Mouse (Mus musculus) stomach, embryonic 16.5 days (tissue): ENCODE measurements at regions not wholly inside any gene's neighbourhood (a gene's known extent, or its start where the extent isn't known, plus 50 kb on each side); places are given as distances from the start of the nearest gene placed in this dataset.

Source experiments
- ATAC-seq: fragments of 200-750 bp; cut with Nextera tagmentation; 2 replicates; pipeline ENCODE4 v1.8.0; 2017; ENCODE audit warnings: moderate number of reproducible peaks, moderate TSS enrichment; ENCODE audit not compliant: insufficient read depth, low FRiP score
- H3K27ac ChIP-seq: fragments of 300-500 bp; sonication (generic); 2 replicates; pipeline ENCODE4 v1.5.1; 2014; ENCODE audit warnings: low read length
- H3K27me3 ChIP-seq: fragments of 300-500 bp; sonication (generic); 2 replicates; pipeline ENCODE4 v1.6.1; 2014; ENCODE audit warnings: low read length, control low read depth, mixed read lengths; ENCODE audit not compliant: control insufficient read depth, insufficient read depth
- H3K36me3 ChIP-seq: fragments of 300-500 bp; sonication (generic); 2 replicates; pipeline ENCODE4 v1.6.1; 2014; ENCODE audit warnings: low read length; ENCODE audit not compliant: control insufficient read depth, insufficient read depth
- H3K4me1 ChIP-seq: fragments of 300-500 bp; sonication (generic); 2 replicates; pipeline ENCODE4 v1.6.1; 2014; ENCODE audit warnings: low read length, control low read depth, mixed read lengths; ENCODE audit not compliant: control insufficient read depth, insufficient read depth
- H3K4me2 ChIP-seq: fragments of 300-500 bp; sonication (generic); 2 replicates; pipeline ENCODE4 v1.6.1; 2014; ENCODE audit warnings: low read depth, low read length, mixed read lengths
- H3K4me3 ChIP-seq: fragments of 300-500 bp; sonication (generic); replicated peaks from 2 replicates; pipeline ENCODE4 v1.5.1; 2014; ENCODE audit warnings: mild to moderate bottlenecking, low read length
- H3K9ac ChIP-seq: fragments of 300-500 bp; sonication (generic); 2 replicates; pipeline ENCODE4 v1.6.1; 2014; ENCODE audit warnings: low read length
- H3K9me3 ChIP-seq: fragments of 300-500 bp; sonication (generic); replicated peaks from 2 replicates; pipeline ENCODE4 v1.6.1; 2016; ENCODE audit warnings: low read length, control low read depth; ENCODE audit not compliant: control insufficient read depth
- WGBS: fragments of 180-500 bp; shearing (Covaris S2); extraction: QIAGEN DNeasy Blood & Tissue Kit; methylation state at CpG from one replicate; pipeline ENCODE4 v1.1.7; 2014; 5-methylcytosine and 5-hydroxymethylcytosine counted together

DNA sequence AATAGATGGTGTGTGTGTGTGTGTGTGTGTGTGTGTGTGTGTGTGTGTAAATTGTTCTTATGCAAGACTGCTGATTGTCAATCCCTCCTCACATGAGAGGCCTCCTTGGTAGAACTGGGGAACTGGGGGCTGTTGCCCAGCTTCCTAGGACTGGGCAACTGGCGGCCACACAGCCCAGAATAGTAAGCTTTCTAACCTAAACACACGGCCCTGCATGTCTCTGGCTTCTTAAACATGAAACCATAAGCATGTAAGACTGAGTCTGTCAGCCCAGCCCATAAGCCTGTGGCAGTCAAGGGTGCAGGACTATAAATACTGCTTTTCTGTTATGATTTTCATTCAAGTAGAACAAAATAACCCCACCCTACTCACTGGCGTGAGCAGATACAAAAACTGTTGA is 60.7 kb downstream of the Ifng start:
- no peak overlapping the region for H3K27ac ChIP-seq
- H3K4me3 ChIP-seq = no peak overlapping the region
- H3K4me2 ChIP-seq = no peak overlapping the region
- no peaks in the 10 kb centered on the region for H3K4me1 ChIP-seq
- H3K9me3 ChIP-seq = no peaks in the 10 kb centered on the region
- H3K9ac ChIP-seq = no peak overlapping the region
- ATAC-seq = no peak
- 73% methylated on average over 3 of the region's 3 CpGs for WGBS
- H3K36me3 ChIP-seq = no peaks in the 10 kb centered on the region
- no peaks in the 10 kb centered on the region for H3K27me3 ChIP-seq

DNA sequence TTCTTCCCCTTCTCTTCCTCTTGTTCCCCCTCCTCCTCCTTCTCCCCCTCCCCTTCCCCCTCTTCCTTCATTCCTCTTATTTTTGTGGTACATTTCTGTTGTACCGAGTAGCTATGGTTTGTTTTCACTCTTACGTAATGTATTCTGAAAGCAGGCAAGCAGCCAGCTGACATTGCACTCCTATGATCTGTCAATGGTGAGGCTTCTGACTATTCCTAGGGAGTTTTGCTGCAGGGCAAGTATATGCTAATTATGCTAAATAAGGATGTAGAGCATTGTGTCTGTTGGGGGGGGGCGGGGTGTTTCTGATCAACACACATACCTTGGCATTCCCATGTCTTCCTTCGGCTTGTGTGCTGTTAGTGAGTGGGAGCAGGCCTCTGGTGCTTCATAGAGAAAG is 64.0 kb downstream of the Ifng start:
- Histone ChIP-seq H3K9me3 (no peaks in the 10 kb centered on the region), H3K4me3 (no peak overlapping the region), H3K27me3 (no peaks in the 10 kb centered on the region), H3K9ac (no peak overlapping the region), H3K27ac (no peak overlapping the region), H3K36me3 (no peaks in the 10 kb centered on the region), H3K4me2 (no peak overlapping the region), H3K4me1 (no peaks in the 10 kb centered on the region)
- 52% methylated on average over 4 of the region's 4 CpGs for WGBS
- no peak for ATAC-seq

DNA sequence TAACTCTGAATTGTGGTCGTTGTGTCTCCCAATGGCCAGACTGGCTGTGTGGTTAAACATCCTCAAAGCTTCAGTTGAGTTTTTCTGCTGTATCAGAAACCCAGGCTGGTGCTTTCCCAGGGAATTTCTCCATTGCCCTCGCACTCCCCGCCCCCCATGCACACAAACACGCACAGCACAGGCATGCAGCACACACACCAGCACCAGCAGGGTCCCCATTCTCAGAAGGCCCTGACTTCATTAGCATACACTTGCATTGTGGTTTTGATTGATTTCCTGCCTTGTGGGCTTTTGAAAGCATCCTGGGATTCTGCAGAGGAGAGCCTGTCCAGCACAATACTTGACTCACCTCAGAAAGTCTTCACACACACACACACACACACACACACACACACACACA is 65.3 kb downstream of the Ifng start:
- 54% methylated on average over 4 of the region's 4 CpGs for WGBS

DNA sequence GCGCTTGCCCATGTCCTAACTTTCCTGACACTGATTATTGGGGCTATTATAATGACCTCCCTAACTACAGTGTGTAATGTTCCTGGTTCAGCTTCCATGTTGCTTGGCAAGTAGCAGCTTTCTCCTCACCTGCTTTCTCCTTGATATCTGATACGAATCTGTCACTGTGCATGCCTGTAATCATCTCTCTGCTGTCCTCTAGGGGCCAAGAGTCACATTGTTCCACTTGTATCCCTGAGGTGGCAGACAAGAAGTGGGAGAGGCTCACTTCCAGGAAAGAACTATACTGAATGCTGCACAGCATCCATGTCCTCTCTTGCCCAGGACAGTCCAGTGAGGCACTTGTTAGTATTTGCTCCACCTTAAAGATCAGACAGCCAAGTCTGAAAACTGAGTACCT is 66.8 kb downstream of the Ifng start:
- H3K9ac ChIP-seq = no peak overlapping the region
- H3K36me3 ChIP-seq = no peaks in the 10 kb centered on the region
- no peak for ATAC-seq
- no peak overlapping the region for H3K4me2 ChIP-seq
- H3K27me3 ChIP-seq = no peaks in the 10 kb centered on the region
- no peaks in the 10 kb centered on the region for H3K9me3 ChIP-seq
- no peaks in the 10 kb centered on the region for H3K4me1 ChIP-seq
- H3K4me3 ChIP-seq = no peak overlapping the region
- 46% methylated on average over 2 of the region's 2 CpGs for WGBS
- H3K27ac ChIP-seq = no peak overlapping the region

More for the DNA sequence above, 65.3 kb downstream of the Ifng start:
- ATAC-seq = no peak
- Histone ChIP-seq H3K9me3 (no peaks in the 10 kb centered on the region), H3K36me3 (no peaks in the 10 kb centered on the region), H3K27me3 (no peaks in the 10 kb centered on the region), H3K27ac (no peak overlapping the region), H3K9ac (no peak overlapping the region), H3K4me1 (no peaks in the 10 kb centered on the region), H3K4me2 (no peak overlapping the region), H3K4me3 (no peak overlapping the region)

DNA sequence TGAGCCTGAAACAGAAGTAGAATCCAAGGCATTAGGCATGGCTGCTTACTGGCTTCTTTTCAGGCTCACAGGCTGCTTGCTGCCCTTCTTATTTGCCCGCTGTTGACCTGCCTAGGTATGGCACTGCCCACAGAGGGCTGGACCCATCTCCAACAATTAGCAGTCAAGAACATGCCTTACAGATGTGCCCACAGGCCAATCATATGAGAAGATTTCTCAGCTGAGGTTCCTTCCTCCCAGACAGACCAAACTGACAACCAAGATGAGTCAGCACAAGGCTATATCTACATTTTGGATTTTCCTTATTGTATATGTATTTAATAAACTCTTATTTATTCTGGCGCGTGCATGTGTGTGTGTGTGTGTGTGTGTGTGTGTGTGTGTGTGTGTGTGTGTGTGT is 76.0 kb downstream of the Ifng start:
- Histone ChIP-seq H3K27ac (no peak overlapping the region), H3K27me3 (no peaks in the 10 kb centered on the region), H3K9ac (no peak overlapping the region), H3K9me3 (no peaks in the 10 kb centered on the region), H3K4me3 (no peak overlapping the region), H3K36me3 (no peaks in the 10 kb centered on the region), H3K4me2 (no peak overlapping the region), H3K4me1 (no peaks in the 10 kb centered on the region)
- 91% methylated on average over 3 of the region's 3 CpGs for WGBS
- ATAC-seq = no peak

DNA sequence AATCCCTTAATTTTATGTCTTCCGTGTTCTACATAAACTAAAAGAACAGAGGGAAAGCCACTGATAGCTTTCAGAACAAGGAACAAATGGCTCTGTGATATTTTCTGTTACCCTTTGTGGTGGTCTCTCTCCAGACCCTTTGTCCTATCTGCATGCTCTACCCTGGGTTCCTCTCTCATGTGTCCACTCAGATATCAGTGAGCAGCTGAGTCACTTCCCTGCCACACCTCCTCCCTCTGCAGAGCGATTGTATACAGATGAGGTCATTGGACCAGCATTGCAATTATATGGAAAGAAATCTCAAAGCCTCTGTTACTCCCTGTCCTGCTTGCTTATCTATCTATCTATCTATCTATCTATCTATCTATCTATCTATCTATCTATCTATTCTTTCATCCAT is 77.1 kb downstream of the Ifng start:
- Histone ChIP-seq H3K27me3 (no peaks in the 10 kb centered on the region), H3K9me3 (no peaks in the 10 kb centered on the region), H3K4me1 (no peaks in the 10 kb centered on the region), H3K36me3 (no peaks in the 10 kb centered on the region), H3K4me3 (no peak overlapping the region), H3K27ac (no peak overlapping the region), H3K4me2 (no peak overlapping the region), H3K9ac (no peak overlapping the region)
- WGBS = 68% methylated on average over 2 of the region's 2 CpGs
- ATAC-seq = no peak

DNA sequence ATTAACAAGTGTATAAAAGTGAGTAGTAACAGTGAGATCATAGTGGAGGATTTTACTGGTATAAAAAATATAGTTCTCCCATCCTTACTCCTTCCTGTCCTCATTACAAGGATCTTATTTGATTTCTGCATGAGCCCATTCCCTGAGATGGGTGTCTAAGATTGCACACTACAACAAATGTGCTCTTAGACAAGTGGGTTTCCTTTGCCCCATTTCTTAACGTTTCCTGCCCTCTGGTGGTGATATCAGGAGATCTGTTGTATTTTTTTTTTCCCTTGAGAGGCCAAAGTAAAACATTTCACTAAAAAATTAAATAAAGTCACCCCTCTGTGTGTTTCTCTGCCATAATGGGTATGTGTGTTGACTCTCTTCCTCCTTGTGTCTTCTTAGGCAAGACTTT is 105.1 kb downstream of the Ifng start:
- Histone ChIP-seq H3K36me3 (no peaks in the 10 kb centered on the region), H3K27me3 (no peaks in the 10 kb centered on the region)
- no peak for ATAC-seq

DNA sequence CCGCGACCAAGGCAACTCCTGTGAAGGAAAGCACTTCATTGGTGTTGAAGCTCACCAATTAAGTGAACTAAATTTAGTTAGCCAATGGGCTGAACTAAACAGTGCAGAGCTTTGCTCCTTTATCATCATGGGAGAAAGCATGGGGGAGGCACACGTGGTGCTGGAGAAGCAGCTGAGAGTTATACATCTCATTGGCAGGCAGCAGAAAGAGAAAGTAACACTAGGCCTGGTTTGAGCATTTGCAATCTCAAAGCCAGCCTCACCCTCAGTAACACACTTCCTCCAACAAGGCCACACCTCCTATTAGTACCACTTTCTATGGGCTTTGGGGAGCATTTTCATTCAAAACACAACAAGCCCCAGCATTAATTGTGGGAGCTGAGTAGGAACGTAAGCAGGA is 109.4 kb downstream of the Ifng start:
- WGBS = 70% methylated on average over 4 of the region's 4 CpGs
- H3K27ac ChIP-seq = no peak overlapping the region
- no peak for ATAC-seq
- no peak overlapping the region for H3K9ac ChIP-seq
- no peaks in the 10 kb centered on the region for H3K9me3 ChIP-seq
- H3K4me3 ChIP-seq = no peak overlapping the region
- H3K4me2 ChIP-seq = no peak overlapping the region
- no peaks in the 10 kb centered on the region for H3K4me1 ChIP-seq
- no peaks in the 10 kb centered on the region for H3K27me3 ChIP-seq
- H3K36me3 ChIP-seq = no peaks in the 10 kb centered on the region

More for the DNA sequence above, 105.1 kb downstream of the Ifng start:
- H3K4me2 ChIP-seq = no peak overlapping the region
- no peaks in the 10 kb centered on the region for H3K4me1 ChIP-seq
- no peak overlapping the region for H3K9ac ChIP-seq
- WGBS = 13% methylated on average over 1 of the region's 1 CpGs
- H3K9me3 ChIP-seq = no peaks in the 10 kb centered on the region
- H3K4me3 ChIP-seq = no peak overlapping the region
- H3K27ac ChIP-seq = no peak overlapping the region

DNA sequence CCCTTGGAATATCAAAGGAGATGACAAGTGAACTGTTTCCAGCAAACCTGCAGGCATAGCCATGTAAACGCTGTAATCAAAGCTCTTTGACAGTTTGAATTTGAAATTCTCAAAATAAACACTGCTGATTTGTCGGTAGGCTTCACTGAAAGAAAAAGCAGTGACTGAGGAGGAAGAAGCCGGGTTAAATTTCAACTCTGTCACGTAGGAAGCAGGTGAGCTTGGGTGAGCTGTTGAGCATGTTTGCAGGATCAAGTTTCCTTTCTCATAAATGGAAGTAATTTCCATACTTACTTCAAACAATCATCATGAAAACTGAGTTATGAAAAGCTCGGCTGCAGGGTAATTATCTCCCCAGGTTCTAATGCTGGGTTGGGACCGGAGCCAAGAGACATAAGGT is 118.0 kb downstream of the Ifng start:
- no peak for ATAC-seq
- Histone ChIP-seq H3K4me2 (no peak overlapping the region), H3K27ac (no peak overlapping the region), H3K27me3 (no peaks in the 10 kb centered on the region), H3K9me3 (no peaks in the 10 kb centered on the region), H3K9ac (no peak overlapping the region), H3K4me1 (no peaks in the 10 kb centered on the region), H3K36me3 (no peaks in the 10 kb centered on the region), H3K4me3 (no peak overlapping the region)
- WGBS = 35% methylated on average over 6 of the region's 6 CpGs

DNA sequence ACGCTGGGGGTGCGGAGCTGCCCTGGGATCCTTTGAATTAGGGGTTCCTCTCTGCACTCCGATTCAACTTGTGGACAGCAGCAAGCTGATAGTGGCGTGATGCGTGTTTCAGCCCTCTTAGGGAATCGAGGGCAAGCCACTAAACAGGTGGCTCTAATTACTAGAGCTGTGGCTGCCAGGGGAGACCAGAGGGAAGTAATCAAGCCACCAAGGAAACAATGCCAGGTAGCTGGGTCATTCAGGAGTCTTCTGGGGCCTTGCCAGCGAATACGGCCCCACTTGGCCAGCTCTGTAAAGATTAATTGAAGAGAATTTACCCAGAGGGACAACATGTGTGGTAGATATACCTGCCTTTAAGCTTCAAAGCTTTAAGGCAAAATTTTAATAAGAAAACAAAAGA is 123.2 kb downstream of the Ifng start:
- Histone ChIP-seq H3K36me3 (no peaks in the 10 kb centered on the region), H3K9ac (no peak overlapping the region), H3K9me3 (no peaks in the 10 kb centered on the region), H3K4me2 (no peak overlapping the region), H3K27ac (no peak overlapping the region), H3K4me1 (no peaks in the 10 kb centered on the region), H3K27me3 (no peaks in the 10 kb centered on the region), H3K4me3 (no peak overlapping the region)
- 83% methylated on average over 8 of the region's 8 CpGs for WGBS
- no peak for ATAC-seq
